ENCODE assay signal across 11 mouse cellular contexts in genomic region chr10:12787965-12788364, GRCm38 (mm10).
DNase-seq lines count a peak whose midpoint lies in the region; TF ChIP-seq lines count a peak whose summit lies in the region.
"Had no signal": no experiment of that assay in that cellular context is flagged by ENCODE, and none has a peak within 500 bp of the region (broad histone marks: within the 10 kb centered on the region; RNA-seq: fewer than 3 reads in every experiment).

No protein-coding gene starts in this region.

- intact Hi-C loops in heart, postnatal 10 days (cut with DNase I) = no loop called here

- H3K4me3 ChIP-seq in embryonic fibroblast, embryonic 13.5 days (ENCODE audit: insufficient read depth, low read length) = no peak overlapping the region
- no peak overlapping the region for H3K4me3 ChIP-seq in myocyte
- H3K4me3 ChIP-seq: embryonic facial prominence, embryonic 12.5 days; lung, embryonic 15.5 days had no signal

- H3K27me3 ChIP-seq in myocyte (ENCODE audit: control insufficient read depth, insufficient read depth, insufficient read length) = no peaks in the 10 kb centered on the region
- H3K27me3 ChIP-seq: embryonic facial prominence, embryonic 12.5 days; lung, embryonic 15.5 days had no signal

- H3ac ChIP-seq in myocyte (ENCODE audit: control insufficient read depth, insufficient read length) = no peak overlapping the region

- TF ChIP-seq CTCF in embryonic fibroblast, embryonic 13.5 days (IDR thresholded peaks at IDR 0.05; ENCODE audit: borderline replicate concordance, insufficient read depth, low read length) = no peak

- peak; percentile 95 for DNase-seq in heart, adult 11 months
- DNase-seq in heart, postnatal 10 days = no peak
- peak; percentile 44 for DNase-seq in ovary, adult 18-20 months (ENCODE audit: low spot score)
- DNase-seq in ovary, postnatal 10 days (ENCODE audit: low spot score) = no peak
- DNase-seq in layer of hippocampus, postnatal 36 days = no peak
- no peak for DNase-seq in layer of hippocampus, postnatal 25 days (ENCODE audit: extremely low spot score in 1 of 2, low spot score in 1 of 2)
- DNase-seq: cerebellum, adult 2 months had no signal

- H3K36me3 ChIP-seq in myocyte (ENCODE audit: control insufficient read depth, insufficient read depth) = peaks cover 4% of the 10 kb centered on the region
- H3K36me3 ChIP-seq: embryonic facial prominence, embryonic 12.5 days; lung, embryonic 15.5 days had no signal

- peaks cover 13% of the 10 kb centered on the region for H3K4me1 ChIP-seq in embryonic fibroblast, embryonic 13.5 days (ENCODE audit: control insufficient read depth, insufficient read depth, low read length)

- H3K4me2 ChIP-seq in myocyte (ENCODE audit: low read depth) = peak overlapping the region; percentile 77
- H3K4me2 ChIP-seq: embryonic facial prominence, embryonic 12.5 days; lung, embryonic 15.5 days had no signal

- H3K79me2 ChIP-seq in myocyte (ENCODE audit: control insufficient read depth, insufficient read depth) = peaks cover 79% of the 10 kb centered on the region

- no peak for TF ChIP-seq POLR2A in embryonic fibroblast, embryonic 13.5 days (IDR thresholded peaks at IDR 0.05; ENCODE audit: low read depth, low read length)
- no peak for TF ChIP-seq POLR2A in myocyte (IDR thresholded peaks at IDR 0.05; ENCODE audit: insufficient read length, low read depth)

- H3K27ac ChIP-seq in embryonic fibroblast, embryonic 13.5 days (ENCODE audit: insufficient read depth, low read length) = peak overlapping the region; percentile 85
- H3K27ac ChIP-seq: embryonic facial prominence, embryonic 12.5 days; lung, embryonic 15.5 days had no signal

TF ChIP-seq in myocyte, 11 proteins besides CTCF, POLR2A, EP300 and RAD21:
- peak in 1 of 3 experiments; percentile 4 for TF ChIP-seq MYOD1 (IDR thresholded peaks at IDR 0.05; ENCODE audit: control insufficient read depth in 1 of 3, insufficient read length in 2 of 3, low read depth in 2 of 3)
- TF ChIP-seq USF1 (IDR thresholded peaks at IDR 0.05; ENCODE audit: low read depth) = no peak
- TF ChIP-seq MAX (IDR thresholded peaks at IDR 0.05; ENCODE audit: low read depth) = no peak
- TF ChIP-seq CEBPB (IDR thresholded peaks at IDR 0.05; ENCODE audit: insufficient read depth, poor library complexity, severe bottlenecking) = peak; percentile 94
- TF ChIP-seq SRF (IDR thresholded peaks at IDR 0.05; ENCODE audit: control insufficient read depth, insufficient read length, low read depth) = peak; percentile 72
- no peak for TF ChIP-seq REST (IDR thresholded peaks at IDR 0.05; ENCODE audit: insufficient read depth, insufficient read length)

Comparison
In these comparisons a context has a peak if more than half of its experiments do, and no peak if none do; other contexts are left out.
1. DNase-seq: peak in heart, adult 11 months (single experiment) and ovary, adult 18-20 months (single experiment); none in heart, postnatal 10 days (0 of 2), ovary, postnatal 10 days (single experiment), layer of hippocampus, postnatal 36 days (0 of 2) and layer of hippocampus, postnatal 25 days (0 of 2).